Mouse (Mus musculus): ENCODE measurements around the gene Susd4. TPM values are rescaled to one million over a fixed set of nuclear protein-coding genes. Genes with fewer than 3 reads are reported as not detected.
A peak's percentile ranks its signal among the peaks of the same experiment; 100 is the strongest.

The Susd4 gene
- polyA plus RNA-seq, 1 experiment from 2014 or later, result 20.9 TPM

DNA sequence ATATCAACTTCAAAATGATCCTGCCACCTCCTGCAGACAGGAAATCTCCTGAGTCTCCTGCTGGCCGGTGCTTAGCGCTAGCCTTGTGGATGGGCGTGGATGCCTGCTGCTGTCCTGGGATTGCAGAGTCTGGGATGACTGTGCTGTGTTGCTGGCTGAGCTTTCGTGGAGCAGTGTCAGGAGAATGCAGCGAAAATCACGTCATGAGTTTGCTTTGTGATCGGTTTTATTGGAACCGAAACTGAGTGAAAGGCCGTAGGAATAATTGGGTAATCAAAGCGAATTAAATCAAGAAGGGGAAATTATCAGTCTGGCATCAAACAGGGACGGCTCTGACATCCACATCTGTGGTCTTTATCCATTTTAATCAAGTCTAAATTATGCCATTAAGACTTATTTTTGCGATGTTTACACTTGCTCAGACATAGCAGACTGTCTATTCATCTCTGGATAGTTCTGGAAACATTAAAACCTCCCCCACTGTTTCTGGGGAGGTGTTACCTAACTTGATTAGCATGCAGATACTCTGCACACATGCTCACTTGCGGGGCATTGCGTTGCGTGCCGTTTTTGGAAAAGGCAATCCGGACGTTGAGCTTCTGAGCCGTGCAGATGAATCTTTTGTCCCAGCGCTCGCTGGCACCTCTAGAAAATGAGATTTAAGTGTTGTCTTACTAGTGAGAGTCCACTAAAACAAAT lies 60.2 kb downstream of the Susd4 start:
- no peak overlapping the region for H3K9ac ChIP-seq
- ATAC-seq (ENCODE audit: insufficient read depth), result no peak
- H3K4me2 ChIP-seq, result no peak overlapping the region
- no peak for TF ChIP-seq CTCF (IDR thresholded peaks at IDR 0.05; ENCODE audit: low read depth)
- H3K36me3 ChIP-seq (ENCODE audit: insufficient read depth), result no peaks in the 10 kb centered on the region
- H3K9me3 ChIP-seq (ENCODE audit: low read depth, low read length), result no peaks in the 10 kb centered on the region
- WGBS, result 56% methylated on average over 21 of the region's 21 CpGs
- H3K27ac ChIP-seq (ENCODE audit: low read depth), result no peak overlapping the region
- no peaks in the 10 kb centered on the region for H3K27me3 ChIP-seq (ENCODE audit: insufficient read depth, low read length)
- no peak overlapping the region for H3K4me3 ChIP-seq (ENCODE audit: low read depth, low read length)
- H3K4me1 ChIP-seq (ENCODE audit: insufficient read depth), result peaks cover 4% of the 10 kb centered on the region; the same call in 1 of the 2 replicates
- peak; percentile 17 for DNase-seq

GRCm38 (mm10) chr1:182826557-182826956 lies 62.9 kb downstream of the Susd4 start:
- Histone ChIP-seq H3K9me3 (ENCODE audit: low read depth, low read length) (no peaks in the 10 kb centered on the region), H3K27ac (ENCODE audit: low read depth) (no peak overlapping the region), H3K9ac (no peak overlapping the region), H3K27me3 (ENCODE audit: insufficient read depth, low read length) (no peaks in the 10 kb centered on the region), H3K4me1 (ENCODE audit: insufficient read depth) (peaks cover 4% of the 10 kb centered on the region), H3K4me3 (ENCODE audit: low read depth, low read length) (no peak overlapping the region), H3K4me2 (no peak overlapping the region), H3K36me3 (ENCODE audit: insufficient read depth) (no peaks in the 10 kb centered on the region)
- DNase-seq (peak; percentile 21), ATAC-seq (ENCODE audit: insufficient read depth) (peak; percentile 49; the same call in 1 of the 2 replicates)
- no peak for TF ChIP-seq CTCF (IDR thresholded peaks at IDR 0.05; ENCODE audit: low read depth)
- WGBS, result 22% methylated on average over 3 of the region's 3 CpGs

DNA sequence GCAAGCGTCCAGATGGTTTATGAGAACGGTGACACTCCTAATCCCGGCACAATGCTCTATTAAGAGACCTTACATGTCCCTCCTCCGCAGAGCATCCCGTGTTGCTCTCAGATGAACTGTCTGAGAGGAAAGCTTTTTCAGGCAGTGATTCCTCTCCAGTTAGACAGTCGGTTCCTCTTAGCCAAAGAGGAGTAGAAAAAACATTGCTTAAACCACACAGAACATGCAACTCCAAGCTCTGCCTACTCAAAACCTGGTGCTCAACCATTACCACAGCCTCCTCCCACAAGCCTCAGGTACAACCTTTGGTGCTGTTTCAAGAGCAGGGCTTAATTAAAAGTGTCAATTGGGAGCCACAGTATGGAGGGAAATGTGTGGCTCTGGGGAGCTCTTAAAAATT lies 74.4 kb downstream of the Susd4 start:
- no peaks in the 10 kb centered on the region for H3K9me3 ChIP-seq (ENCODE audit: low read depth, low read length)
- H3K4me1 ChIP-seq (ENCODE audit: insufficient read depth), result no peaks in the 10 kb centered on the region
- H3K4me3 ChIP-seq (ENCODE audit: low read depth, low read length), result no peak overlapping the region
- WGBS, result 42% methylated on average over 6 of the region's 6 CpGs
- ATAC-seq (ENCODE audit: insufficient read depth) (no peak), DNase-seq (no peak)
- H3K36me3 ChIP-seq (ENCODE audit: insufficient read depth), result no peaks in the 10 kb centered on the region
- no peak overlapping the region for H3K4me2 ChIP-seq
- no peaks in the 10 kb centered on the region for H3K27me3 ChIP-seq (ENCODE audit: insufficient read depth, low read length)
- no peak overlapping the region for H3K27ac ChIP-seq (ENCODE audit: low read depth)
- no peak for TF ChIP-seq CTCF (IDR thresholded peaks at IDR 0.05; ENCODE audit: low read depth)
- no peak overlapping the region for H3K9ac ChIP-seq

DNA sequence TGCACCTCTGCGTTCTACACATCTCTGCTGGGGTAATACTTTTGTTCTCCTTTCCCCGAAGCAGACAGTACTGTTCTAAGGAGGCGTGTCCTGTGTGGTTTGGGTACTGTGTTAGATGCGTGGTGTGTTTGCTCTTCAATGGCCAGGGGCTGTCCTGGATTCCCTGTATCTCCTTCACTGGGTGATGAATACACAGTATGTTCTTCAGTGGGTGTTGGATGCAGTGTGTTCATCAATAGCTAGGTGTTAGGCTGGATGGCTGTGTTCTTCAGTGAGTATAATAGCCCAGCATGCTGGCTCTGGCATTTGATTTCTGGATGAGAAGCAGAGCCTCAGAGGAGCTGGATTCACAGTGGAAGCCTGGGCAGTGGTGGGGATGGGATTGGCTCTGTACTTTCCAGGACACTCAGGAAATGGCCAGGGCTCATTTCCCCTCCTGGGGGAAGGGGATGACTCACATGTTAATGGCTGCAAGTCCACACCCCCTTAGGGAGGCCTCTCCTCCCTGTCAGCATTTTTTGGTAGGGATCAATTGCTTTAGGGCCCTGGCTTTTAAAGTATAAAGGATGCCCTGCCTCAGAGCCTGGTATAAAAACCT lies 75.8 kb downstream of the Susd4 start:
- no peak for TF ChIP-seq CTCF (IDR thresholded peaks at IDR 0.05; ENCODE audit: low read depth)
- Histone ChIP-seq H3K4me3 (ENCODE audit: low read depth, low read length) (no peak overlapping the region), H3K36me3 (ENCODE audit: insufficient read depth) (no peaks in the 10 kb centered on the region), H3K4me2 (no peak overlapping the region), H3K27me3 (ENCODE audit: insufficient read depth, low read length) (no peaks in the 10 kb centered on the region), H3K9me3 (ENCODE audit: low read depth, low read length) (no peaks in the 10 kb centered on the region), H3K4me1 (ENCODE audit: insufficient read depth) (no peaks in the 10 kb centered on the region), H3K9ac (no peak overlapping the region), H3K27ac (ENCODE audit: low read depth) (no peak overlapping the region)
- WGBS, result 74% methylated on average over 4 of the region's 4 CpGs
- peak; percentile 17 for DNase-seq
- ATAC-seq (ENCODE audit: insufficient read depth), result peak; percentile 41; the same call in 1 of the 2 replicates

DNA sequence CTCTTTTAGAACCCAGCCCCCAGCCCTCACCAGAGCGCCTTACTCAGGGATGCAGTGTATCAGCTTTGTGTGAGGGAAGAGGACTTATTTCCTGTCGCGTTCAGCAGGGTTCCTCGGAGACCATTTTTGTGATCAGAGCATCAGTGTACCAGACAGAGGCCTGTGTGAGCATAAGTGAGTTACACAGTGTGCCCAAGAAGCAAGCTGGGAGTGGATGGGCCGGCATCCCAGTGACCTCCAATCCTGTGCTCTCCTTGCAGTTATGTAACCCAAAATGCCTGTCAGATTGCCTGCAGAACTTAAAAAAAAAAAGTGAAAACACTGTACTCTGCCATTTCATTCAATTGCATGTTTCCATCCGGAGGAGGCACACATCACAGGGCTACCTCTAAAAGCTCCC lies 76.4 kb downstream of the Susd4 start:
- Histone ChIP-seq H3K4me3 (ENCODE audit: low read depth, low read length) (no peak overlapping the region), H3K9me3 (ENCODE audit: low read depth, low read length) (no peaks in the 10 kb centered on the region), H3K27me3 (ENCODE audit: insufficient read depth, low read length) (no peaks in the 10 kb centered on the region), H3K9ac (no peak overlapping the region), H3K4me2 (no peak overlapping the region), H3K27ac (ENCODE audit: low read depth) (no peak overlapping the region), H3K4me1 (ENCODE audit: insufficient read depth) (no peaks in the 10 kb centered on the region), H3K36me3 (ENCODE audit: insufficient read depth) (no peaks in the 10 kb centered on the region)
- DNase-seq, result no peak
- 56% methylated on average over 6 of the region's 6 CpGs for WGBS
- TF ChIP-seq CTCF (IDR thresholded peaks at IDR 0.05; ENCODE audit: low read depth), result no peak
- ATAC-seq (ENCODE audit: insufficient read depth), result no peak

- H3K4me1 ChIP-seq (ENCODE audit: insufficient read depth), result no peaks in the 10 kb centered on the region
- WGBS, result 83% methylated on average over 6 of the region's 6 CpGs
- no peak for TF ChIP-seq CTCF (IDR thresholded peaks at IDR 0.05; ENCODE audit: low read depth)
- H3K4me2 ChIP-seq, result no peak overlapping the region
- DNase-seq, result no peak
- no peaks in the 10 kb centered on the region for H3K27me3 ChIP-seq (ENCODE audit: insufficient read depth, low read length)
- no peak overlapping the region for H3K27ac ChIP-seq (ENCODE audit: low read depth)
- no peak overlapping the region for H3K4me3 ChIP-seq (ENCODE audit: low read depth, low read length)
- H3K36me3 ChIP-seq (ENCODE audit: insufficient read depth), result no peaks in the 10 kb centered on the region
- H3K9me3 ChIP-seq (ENCODE audit: low read depth, low read length), result no peaks in the 10 kb centered on the region
- ATAC-seq (ENCODE audit: insufficient read depth), result no peak
- no peak overlapping the region for H3K9ac ChIP-seq
Measured at GRCm38 (mm10) chr1:182840606-182841005, 76.9 kb downstream of the Susd4 start.

DNA sequence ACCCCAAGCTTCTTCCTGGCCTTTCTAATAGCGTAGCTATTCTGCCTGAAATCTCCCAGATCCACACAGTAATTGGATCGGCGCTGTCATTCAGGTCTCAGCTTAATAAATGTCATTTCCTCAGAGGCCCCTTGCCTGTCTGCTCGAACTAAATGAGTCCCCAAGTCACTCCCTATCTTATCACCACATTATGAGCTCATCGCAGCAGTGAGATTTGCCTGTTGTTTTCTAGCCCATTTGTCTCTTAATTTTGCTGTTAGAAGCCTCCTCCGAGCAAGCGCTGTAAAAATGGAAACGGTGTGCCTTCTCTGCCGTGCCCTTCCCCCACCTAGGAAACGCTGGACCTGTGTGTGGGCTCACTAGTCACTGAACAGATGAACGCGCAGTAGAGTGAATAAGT lies 85.9 kb downstream of the Susd4 start:
- no peaks in the 10 kb centered on the region for H3K36me3 ChIP-seq (ENCODE audit: insufficient read depth)
- DNase-seq (no peak), ATAC-seq (ENCODE audit: insufficient read depth) (no peak)
- H3K9ac ChIP-seq, result no peak overlapping the region
- no peak overlapping the region for H3K4me3 ChIP-seq (ENCODE audit: low read depth, low read length)
- H3K27me3 ChIP-seq (ENCODE audit: insufficient read depth, low read length), result no peaks in the 10 kb centered on the region
- H3K4me1 ChIP-seq (ENCODE audit: insufficient read depth), result no peaks in the 10 kb centered on the region
- TF ChIP-seq CTCF (IDR thresholded peaks at IDR 0.05; ENCODE audit: low read depth), result no peak
- no peak overlapping the region for H3K27ac ChIP-seq (ENCODE audit: low read depth)
- 58% methylated on average over 12 of the region's 12 CpGs for WGBS
- no peaks in the 10 kb centered on the region for H3K9me3 ChIP-seq (ENCODE audit: low read depth, low read length)
- no peak overlapping the region for H3K4me2 ChIP-seq
